Mouse (Mus musculus) 3134 (cell line): ENCODE data around the gene 2210017I01Rik.

Source experiments
- DNase-seq: peaks from one replicate; pipeline ENCODE4 v3.0.0-alpha.2; 2011; ENCODE audit warnings: low spot score; ENCODE audit not compliant: insufficient read length; ENCODE audit errors: extremely low read depth

Gene 2210017I01Rik

GRCm38 (mm10) chr3:92607392-92607791 lies at the start of gene 2210017I01Rik:
Gene 2210017I01Rik, minus strand, starts transcription at chr3:92607492.
- no peak for DNase-seq

- no peak for DNase-seq
Observed at GRCm38 (mm10) chr3:92656826-92657225, 49.5 kb upstream of the 2210017I01Rik start, which contains the start of gene Lce1b. Gene Lce1b, minus strand, starts transcription at chr3:92656926.

GRCm38 (mm10) chr3:92648207-92648606 lies 40.9 kb upstream of the 2210017I01Rik start, which contains the start of gene Lce1a1:
Gene Lce1a1, minus strand, starts transcription at chr3:92648307.
- DNase-seq: no peak

GRCm38 (mm10) chr3:92639854-92640253 lies 32.6 kb upstream of the 2210017I01Rik start:
- DNase-seq: no peak

- no peak for DNase-seq
Observed at GRCm38 (mm10) chr3:92638653-92638991, 31.3 kb upstream of the 2210017I01Rik start.

GRCm38 (mm10) chr3:92637745-92638652 lies 30.7 kb upstream of the 2210017I01Rik start:
- no peak for DNase-seq

- no peak for DNase-seq
Observed at GRCm38 (mm10) chr3:92621560-92621959, 14.3 kb upstream of the 2210017I01Rik start, which contains the start of gene Lce6a. Gene Lce6a, minus strand, starts transcription at chr3:92621660.

- DNase-seq: peak; percentile 18
Observed at GRCm38 (mm10) chr3:92609804-92610203, 2.5 kb upstream of the 2210017I01Rik start.

GRCm38 (mm10) chr3:92602169-92602568 lies 5.1 kb downstream of the 2210017I01Rik start:
- DNase-seq: no peak

GRCm38 (mm10) chr3:92600456-92600855 lies 6.8 kb downstream of the 2210017I01Rik start:
- DNase-seq: no peak

GRCm38 (mm10) chr3:92599973-92600372 lies 7.3 kb downstream of the 2210017I01Rik start:
- DNase-seq: no peak

GRCm38 (mm10) chr3:92598429-92598828 lies 8.9 kb downstream of the 2210017I01Rik start:
- no peak for DNase-seq

GRCm38 (mm10) chr3:92588858-92589257 lies 18.4 kb downstream of the 2210017I01Rik start, which contains the start of gene Smcp:
Gene Smcp, minus strand, starts transcription at chr3:92588997.
- DNase-seq: no peak

- no peak for DNase-seq
Observed at GRCm38 (mm10) chr3:92587190-92587589, 20.1 kb downstream of the 2210017I01Rik start.

GRCm38 (mm10) chr3:92585055-92585454 lies 22.2 kb downstream of the 2210017I01Rik start:
- DNase-seq: no peak

GRCm38 (mm10) chr3:92583164-92583826 lies 24.0 kb downstream of the 2210017I01Rik start:
- DNase-seq: no peak

GRCm38 (mm10) chr3:92579508-92579907 lies 27.8 kb downstream of the 2210017I01Rik start:
- no peak for DNase-seq

GRCm38 (mm10) chr3:92578652-92579413 lies 28.5 kb downstream of the 2210017I01Rik start:
- no peak for DNase-seq

GRCm38 (mm10) chr3:92573449-92574041 lies 33.7 kb downstream of the 2210017I01Rik start, which contains the start of gene Ivl:
Gene Ivl, minus strand, starts transcription at chr3:92573735.
- DNase-seq: no peak

GRCm38 (mm10) chr3:92572514-92573155 lies 34.7 kb downstream of the 2210017I01Rik start:
- DNase-seq: no peak
